Mouse (Mus musculus): ENCODE results near the gene Lin54. TPM values are rescaled to one million over a fixed set of nuclear protein-coding genes. Genes with fewer than 3 reads are reported as not detected.

Lin54 gene
- polyA plus RNA-seq, 1 experiment from 2014 or later, result 12.5 TPM

GRCm38 (mm10) chr5:100410281-100410680, 90.2 kb downstream of the Lin54 start:
- peaks cover 31% of the 10 kb centered on the region for H3K36me3 ChIP-seq (ENCODE audit: control insufficient read depth, insufficient read depth, low read length)
- no peak for ATAC-seq (ENCODE audit: low read depth)
- 90% methylated on average over 5 of the region's 5 CpGs for WGBS
- no peak overlapping the region for H3K4me3 ChIP-seq (ENCODE audit: low read depth, low read length)
- H3K9me3 ChIP-seq (ENCODE audit: control insufficient read depth, low read length), result no peaks in the 10 kb centered on the region
- H3K27ac ChIP-seq (replicated peaks; ENCODE audit: low read depth, low read length), result no peak overlapping the region
- DNase-seq (ENCODE audit: low spot score), result no peak
- H3K4me2 ChIP-seq (ENCODE audit: low read depth, low read length), result no peak overlapping the region
- H3K4me1 ChIP-seq (ENCODE audit: control insufficient read depth, insufficient read depth, low read length), result peaks cover 14% of the 10 kb centered on the region
- no peaks in the 10 kb centered on the region for H3K27me3 ChIP-seq (replicated peaks; ENCODE audit: control insufficient read depth, insufficient read depth, low read length)
- H3K9ac ChIP-seq (ENCODE audit: low read depth, low read length), result no peak overlapping the region

DNA sequence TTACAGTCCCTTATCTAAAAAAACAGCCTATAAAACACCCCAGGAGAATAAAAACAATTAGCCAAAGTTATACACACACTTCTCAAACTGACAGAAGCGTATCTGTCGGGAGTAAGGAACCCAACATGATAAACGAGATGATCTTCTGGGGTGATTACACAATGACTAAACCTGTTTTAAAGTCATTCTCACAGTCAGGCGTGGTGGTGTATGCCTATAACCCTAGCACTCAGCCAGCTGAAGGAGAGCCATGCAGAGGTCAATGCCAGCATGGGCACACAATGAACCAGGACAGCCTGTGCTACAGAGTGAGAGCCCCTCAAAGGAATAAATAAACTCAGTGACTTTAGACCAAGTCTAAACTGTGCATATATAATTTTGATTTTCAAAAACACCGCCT, 92.0 kb downstream of the Lin54 start:
- DNase-seq (ENCODE audit: low spot score) (no peak), ATAC-seq (ENCODE audit: low read depth) (no peak)
- Histone ChIP-seq H3K4me1 (ENCODE audit: control insufficient read depth, insufficient read depth, low read length) (0 out of 2 replicates have a peak, but pooled peaks cover 1% of the 10 kb centered on the region), H3K9me3 (ENCODE audit: control insufficient read depth, low read length) (no peaks in the 10 kb centered on the region), H3K36me3 (ENCODE audit: control insufficient read depth, insufficient read depth, low read length) (peaks cover 48% of the 10 kb centered on the region), H3K27ac (replicated peaks; ENCODE audit: low read depth, low read length) (no peak overlapping the region), H3K4me3 (ENCODE audit: low read depth, low read length) (no peak overlapping the region), H3K4me2 (ENCODE audit: low read depth, low read length) (no peak overlapping the region), H3K9ac (ENCODE audit: low read depth, low read length) (no peak overlapping the region), H3K27me3 (replicated peaks; ENCODE audit: control insufficient read depth, insufficient read depth, low read length) (no peaks in the 10 kb centered on the region)
- WGBS, result 88% methylated on average over 5 of the region's 5 CpGs

DNA sequence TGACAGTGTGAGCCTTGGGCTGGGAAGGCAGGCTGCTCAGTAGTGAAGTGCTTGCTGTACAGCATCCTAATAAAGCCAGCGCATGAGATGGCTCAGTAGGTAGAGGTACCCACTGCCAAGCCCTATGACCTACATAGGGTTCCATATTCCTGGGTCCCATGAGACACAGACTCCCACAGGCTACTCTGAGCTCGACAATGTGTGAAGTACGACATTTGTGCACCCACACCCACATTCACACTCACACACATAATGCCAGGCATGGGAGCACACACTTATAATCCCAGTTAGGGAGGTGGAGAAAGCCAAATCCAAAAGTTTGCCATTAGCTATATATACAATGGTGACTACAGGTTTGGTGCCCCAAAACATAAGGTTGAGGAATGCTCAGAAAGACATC, 103.7 kb downstream of the Lin54 start:
- no peak overlapping the region for H3K9ac ChIP-seq (ENCODE audit: low read depth, low read length)
- H3K9me3 ChIP-seq (ENCODE audit: control insufficient read depth, low read length), result no peaks in the 10 kb centered on the region
- H3K4me3 ChIP-seq (ENCODE audit: low read depth, low read length), result no peak overlapping the region
- WGBS, result 94% methylated on average over 3 of the region's 3 CpGs
- DNase-seq (ENCODE audit: low spot score), result no peak
- no peak overlapping the region for H3K27ac ChIP-seq (replicated peaks; ENCODE audit: low read depth, low read length)
- H3K4me2 ChIP-seq (ENCODE audit: low read depth, low read length), result no peak overlapping the region
- no peaks in the 10 kb centered on the region for H3K4me1 ChIP-seq (ENCODE audit: control insufficient read depth, insufficient read depth, low read length)
- no peaks in the 10 kb centered on the region for H3K27me3 ChIP-seq (replicated peaks; ENCODE audit: control insufficient read depth, insufficient read depth, low read length)
- ATAC-seq (ENCODE audit: low read depth), result no peak
- H3K36me3 ChIP-seq (ENCODE audit: control insufficient read depth, insufficient read depth, low read length), result peaks cover 94% of the 10 kb centered on the region

- peaks cover 98% of the 10 kb centered on the region for H3K36me3 ChIP-seq (ENCODE audit: control insufficient read depth, insufficient read depth, low read length)
Observed at GRCm38 (mm10) chr5:100393681-100394080, 106.8 kb downstream of the Lin54 start.

GRCm38 (mm10) chr5:100392436-100392955, 107.9 kb downstream of the Lin54 start:
- ATAC-seq (ENCODE audit: low read depth), result no peak
- no peaks in the 10 kb centered on the region for H3K27me3 ChIP-seq (replicated peaks; ENCODE audit: control insufficient read depth, insufficient read depth, low read length)

More at GRCm38 (mm10) chr5:100393681-100394080, 106.8 kb downstream of the Lin54 start:
- Histone ChIP-seq H3K4me3 (ENCODE audit: low read depth, low read length) (no peak overlapping the region), H3K4me2 (ENCODE audit: low read depth, low read length) (no peak overlapping the region), H3K27me3 (replicated peaks; ENCODE audit: control insufficient read depth, insufficient read depth, low read length) (no peaks in the 10 kb centered on the region), H3K9ac (ENCODE audit: low read depth, low read length) (no peak overlapping the region), H3K27ac (replicated peaks; ENCODE audit: low read depth, low read length) (no peak overlapping the region), H3K9me3 (ENCODE audit: control insufficient read depth, low read length) (no peaks in the 10 kb centered on the region), H3K4me1 (ENCODE audit: control insufficient read depth, insufficient read depth, low read length) (no peaks in the 10 kb centered on the region)
- DNase-seq (ENCODE audit: low spot score) (peak; percentile 16), ATAC-seq (ENCODE audit: low read depth) (no peak)
- WGBS, result 91% methylated on average over 3 of the region's 3 CpGs

More at GRCm38 (mm10) chr5:100392436-100392955, 107.9 kb downstream of the Lin54 start:
- Histone ChIP-seq H3K4me3 (ENCODE audit: low read depth, low read length) (no peak overlapping the region), H3K27ac (replicated peaks; ENCODE audit: low read depth, low read length) (no peak overlapping the region), H3K4me1 (ENCODE audit: control insufficient read depth, insufficient read depth, low read length) (no peaks in the 10 kb centered on the region), H3K9ac (ENCODE audit: low read depth, low read length) (no peak overlapping the region), H3K9me3 (ENCODE audit: control insufficient read depth, low read length) (no peaks in the 10 kb centered on the region), H3K4me2 (ENCODE audit: low read depth, low read length) (no peak overlapping the region), H3K36me3 (ENCODE audit: control insufficient read depth, insufficient read depth, low read length) (peaks cover 96% of the 10 kb centered on the region)
- WGBS, result 90% methylated on average over 20 of the region's 20 CpGs
- no peak for DNase-seq (ENCODE audit: low spot score)

Small RNA genes lying within 50 kb of the gene (microRNA-seq; reads per million reads assigned to microRNA genes)
- gene Gm23222 (ENCODE audit: borderline number of aligned reads), result not detected

Other genes with a start within 250 kb of the Lin54 start
- gene Sec31a, start 84.4 kb downstream of the Lin54 start, polyA plus RNA-seq (2014; fragmentation: Nextera tagmentation; extraction: Ambion mirVana), result 245 and 247 TPM in 2 replicates
- gene Cops4, start 17.7 kb upstream of the Lin54 start, polyA plus RNA-seq (2014; fragmentation: Nextera tagmentation; extraction: Ambion mirVana), result 178 and 188 TPM in 2 replicates
- 8.6 TPM in 2 replicates for gene Plac8, start 71.6 kb upstream of the Lin54 start, polyA plus RNA-seq (2014; fragmentation: Nextera tagmentation; extraction: Ambion mirVana)
- gene Coq2, start 174.5 kb upstream of the Lin54 start, polyA plus RNA-seq (2014; fragmentation: Nextera tagmentation; extraction: Ambion mirVana), result 59.7 and 61.8 TPM in 2 replicates
- gene Hpse, start 219.1 kb upstream of the Lin54 start, polyA plus RNA-seq (2014; fragmentation: Nextera tagmentation; extraction: Ambion mirVana), result 5.3 and 5.9 TPM in 2 replicates